Mouse (Mus musculus): Measurements from ENCODE around the gene Polr2l.

The Polr2l gene

GRCm38 (mm10) chr7:141475011-141475804 is at the start of gene Polr2l, which contains the start of gene Tspan4:
TSS of gene Polr2l (minus strand) at chr7:141475132.
TSS of gene Tspan4 (plus strand) at chr7:141475240.
- peak; percentile 83 for DNase-seq

DNA sequence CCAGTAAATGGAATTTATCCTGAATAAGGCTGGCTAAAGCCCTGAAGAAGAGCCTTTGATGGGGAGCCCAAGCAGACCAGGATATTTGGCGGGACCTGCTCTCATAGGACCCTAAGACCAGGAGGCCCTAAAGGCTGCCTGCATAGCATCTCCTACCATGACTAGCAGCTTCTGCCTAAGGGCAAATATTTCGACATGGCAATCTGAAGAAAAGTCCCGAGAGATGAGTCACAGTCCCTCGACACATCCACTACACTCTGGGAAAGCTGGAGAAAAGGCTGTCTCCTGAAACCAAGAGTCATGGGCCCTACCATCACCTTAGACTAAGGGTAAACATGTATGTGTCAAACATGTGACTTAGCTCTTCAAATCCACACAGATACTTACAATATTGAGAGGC is 49.3 kb upstream of the Polr2l start:
- no peak for DNase-seq

DNA sequence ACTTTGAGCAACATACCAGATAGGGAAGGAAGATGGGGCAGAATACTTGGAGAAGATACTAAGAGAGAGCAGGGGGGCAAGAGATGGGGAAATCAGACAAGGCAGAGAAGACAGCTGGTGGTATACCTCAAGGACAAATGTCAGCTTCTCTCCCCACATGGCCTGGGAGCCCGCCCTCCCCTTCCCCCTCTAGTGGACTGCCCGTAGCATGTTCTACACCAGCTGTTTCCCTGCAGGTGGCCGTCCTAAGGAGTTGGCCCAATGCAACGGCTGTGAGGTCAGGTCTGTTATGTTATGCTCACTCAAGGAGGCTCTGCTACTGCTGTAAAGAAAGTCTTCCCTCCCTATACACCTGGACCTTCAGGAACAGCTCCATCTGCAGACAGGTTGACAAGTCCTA is 48.1 kb upstream of the Polr2l start:
- DNase-seq = no peak

DNA sequence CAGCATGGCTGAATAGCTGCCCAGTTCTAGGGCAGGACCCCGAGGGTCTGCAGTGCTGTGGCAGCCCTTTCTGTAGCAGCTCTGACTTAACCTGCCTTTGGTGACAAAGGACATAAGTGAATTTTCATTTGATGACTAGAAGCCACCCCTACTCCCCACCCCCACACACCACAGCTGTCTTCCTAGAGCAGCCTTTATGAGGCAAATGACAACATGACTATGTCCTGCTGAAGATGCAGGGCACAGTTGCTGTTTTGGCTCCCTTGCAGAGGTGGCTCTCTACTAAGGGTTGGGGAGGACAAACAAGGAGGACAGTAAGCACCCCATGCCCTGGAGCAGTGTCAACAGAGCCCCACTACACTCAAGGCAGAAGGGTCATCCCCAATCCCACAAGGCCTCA is 44.9 kb upstream of the Polr2l start:
- no peak for DNase-seq

- no peak for DNase-seq
Observed at GRCm38 (mm10) chr7:141518926-141519325, 44.0 kb upstream of the Polr2l start.

- no peak for DNase-seq
Observed at GRCm38 (mm10) chr7:141518296-141518695, 43.4 kb upstream of the Polr2l start.

GRCm38 (mm10) chr7:141517638-141518037 is 42.7 kb upstream of the Polr2l start:
- DNase-seq = no peak

- DNase-seq = no peak
Observed at GRCm38 (mm10) chr7:141510681-141511191, 35.8 kb upstream of the Polr2l start.

GRCm38 (mm10) chr7:141510196-141510595 is 35.3 kb upstream of the Polr2l start:
- no peak for DNase-seq

DNA sequence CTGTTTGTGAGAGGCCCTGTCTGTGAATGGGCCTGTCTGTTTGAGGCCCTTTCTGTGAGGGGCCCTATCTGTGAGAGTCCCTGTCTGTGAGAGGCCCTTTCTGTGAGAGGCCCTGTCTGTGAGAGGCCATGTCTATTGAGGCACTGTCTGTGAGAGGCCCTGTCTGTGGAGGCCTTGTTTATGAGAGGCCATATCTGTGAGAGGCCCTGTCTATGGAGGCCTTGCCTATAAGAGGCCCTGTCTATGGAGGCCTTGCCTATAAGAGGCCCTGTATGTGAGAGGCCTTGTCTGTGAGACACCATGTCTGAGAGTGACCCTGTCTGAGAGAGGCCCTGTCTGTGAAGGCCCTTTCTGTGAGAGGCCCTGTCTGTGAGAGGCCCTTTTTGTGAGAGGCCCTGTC is 33.2 kb upstream of the Polr2l start:
- no peak for DNase-seq

DNA sequence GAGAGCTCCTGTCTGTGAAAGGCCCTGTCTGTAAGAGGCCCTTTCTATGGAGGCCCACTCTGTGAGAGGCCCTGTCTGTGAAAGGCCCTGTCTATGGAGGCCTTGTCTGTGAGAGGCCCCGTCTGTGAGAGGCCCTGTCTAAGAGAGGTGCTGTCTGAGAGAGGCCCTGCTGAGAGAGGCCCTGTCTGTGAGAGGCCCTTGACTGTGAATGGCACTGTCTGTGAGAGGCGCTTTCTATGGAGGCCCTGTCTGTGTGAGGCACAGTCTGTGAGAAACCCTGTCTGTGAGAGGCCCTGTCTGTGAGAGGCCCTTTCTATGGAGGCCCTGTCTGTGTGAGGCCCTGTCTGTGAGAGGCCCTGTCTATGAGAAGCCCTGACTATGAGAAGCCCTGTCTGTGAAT is 31.3 kb upstream of the Polr2l start:
- no peak for DNase-seq

- no peak for DNase-seq
Observed at GRCm38 (mm10) chr7:141502556-141502905, 27.6 kb upstream of the Polr2l start.

DNA sequence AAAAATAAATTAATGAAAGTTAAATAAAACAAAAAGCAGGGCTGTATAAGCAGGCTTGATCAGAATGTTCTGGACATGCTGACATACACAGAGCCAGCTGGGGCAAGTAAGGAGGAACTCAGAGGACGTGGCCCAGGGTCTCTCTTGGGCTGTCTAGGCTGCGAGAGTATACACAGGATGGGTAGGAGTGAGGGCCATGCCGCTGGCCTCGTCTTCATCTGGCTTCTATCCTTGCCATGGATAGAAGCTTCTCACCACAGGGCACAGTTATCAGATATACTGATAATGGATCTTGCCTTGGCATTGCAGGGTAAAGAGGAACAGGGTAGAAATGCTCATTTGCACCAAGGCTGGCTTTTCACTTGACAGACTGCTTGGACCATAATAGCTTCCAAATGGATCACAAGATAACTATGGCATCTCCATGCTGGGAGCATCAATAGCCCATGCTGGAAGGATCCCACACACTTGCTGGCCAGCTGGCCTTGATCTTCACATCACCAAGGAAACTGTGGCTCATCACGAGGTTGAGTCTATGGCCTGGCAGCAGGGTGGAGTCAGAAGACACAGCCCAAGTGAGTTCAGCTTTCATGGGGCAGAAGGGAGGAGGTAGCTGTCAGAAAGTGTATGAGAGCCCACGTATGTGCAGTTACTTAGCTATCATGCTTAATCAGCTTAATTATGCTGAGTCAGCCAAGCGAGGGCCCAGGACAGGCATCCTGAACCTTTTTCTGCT is 27.1 kb upstream of the Polr2l start:
- DNase-seq = no peak

DNA sequence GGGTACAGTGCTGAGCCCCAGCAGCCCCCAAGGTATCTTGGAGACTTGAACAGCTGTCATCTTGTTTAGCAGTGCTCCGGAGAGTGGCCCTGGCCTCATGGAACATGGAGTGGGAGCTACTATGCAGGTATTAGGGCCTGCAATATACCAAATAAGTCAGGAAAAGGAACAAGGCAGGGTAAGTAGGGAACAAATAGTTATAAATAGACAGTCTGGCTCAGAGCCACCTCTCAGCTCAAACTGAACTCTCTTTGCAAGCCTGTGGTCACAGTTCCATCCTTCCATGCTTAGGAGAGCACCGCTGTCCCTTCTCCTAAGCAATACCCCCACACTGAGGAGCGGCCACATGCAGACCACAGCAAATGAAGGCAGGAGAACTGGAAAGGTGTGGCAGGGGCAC is 22.7 kb upstream of the Polr2l start:
- DNase-seq = no peak

- DNase-seq = no peak
Observed at GRCm38 (mm10) chr7:141495940-141496339, 21.0 kb upstream of the Polr2l start.

GRCm38 (mm10) chr7:141495379-141495778 is 20.4 kb upstream of the Polr2l start:
- no peak for DNase-seq

GRCm38 (mm10) chr7:141493729-141494128 is 18.8 kb upstream of the Polr2l start:
- no peak for DNase-seq

GRCm38 (mm10) chr7:141492738-141493137 is 17.8 kb upstream of the Polr2l start:
- no peak for DNase-seq

GRCm38 (mm10) chr7:141491151-141491550 is 16.2 kb upstream of the Polr2l start:
- no peak for DNase-seq

- no peak for DNase-seq
Observed at GRCm38 (mm10) chr7:141487141-141487540, 12.2 kb upstream of the Polr2l start.

DNA sequence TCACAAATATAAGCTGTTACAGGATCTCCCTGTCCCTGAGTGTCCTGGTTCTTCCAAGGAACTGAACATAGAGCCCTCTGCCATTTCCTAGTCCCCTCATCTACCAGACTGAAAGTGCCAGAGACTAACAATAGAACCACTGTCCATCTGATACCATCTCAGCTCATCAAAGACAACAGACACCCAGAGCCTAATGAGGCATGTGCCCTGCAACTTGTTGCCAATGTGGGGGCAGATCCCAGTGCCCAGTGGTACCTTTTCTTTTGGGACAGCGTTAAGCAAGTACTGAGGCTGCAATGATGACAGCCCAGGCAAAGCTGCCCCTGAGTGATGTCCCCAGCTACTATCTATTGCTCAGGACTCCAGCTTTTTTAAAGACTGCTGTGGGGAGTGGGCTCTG is 11.3 kb upstream of the Polr2l start:
- DNase-seq = no peak

GRCm38 (mm10) chr7:141485606-141486005 is 10.7 kb upstream of the Polr2l start:
- DNase-seq = no peak

DNA sequence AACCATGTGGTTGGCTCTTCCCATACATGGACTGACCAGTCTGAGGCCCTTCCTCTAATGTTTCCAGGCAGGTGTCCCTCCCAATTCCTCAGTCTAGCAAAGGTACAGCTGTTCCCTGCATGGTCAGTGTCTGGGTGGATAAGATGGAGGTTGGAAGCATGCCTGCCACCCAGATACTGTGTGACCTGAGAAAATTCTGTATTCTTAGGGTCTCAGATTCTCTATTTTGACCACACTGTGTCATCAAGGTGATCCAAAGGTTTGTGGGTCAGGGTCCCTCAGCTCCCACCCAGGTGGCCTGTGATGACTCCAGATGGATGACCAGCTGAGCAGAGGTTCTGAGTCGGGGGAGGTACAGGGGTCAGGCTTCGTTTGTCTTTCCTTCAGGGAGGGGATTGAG is 10.3 kb upstream of the Polr2l start:
- DNase-seq = no peak
